Mouse (Mus musculus) small intestine, adult 2 months (tissue): ENCODE results near the gene Itga6. TPM values are rescaled to one million over a fixed set of nuclear protein-coding genes. Genes with fewer than 3 reads are reported as not detected.

Experiments
- H3K27ac ChIP-seq: fragments of 200-500 bp; 2 replicates; pipeline ENCODE4 v1.5.1; 2012; ENCODE audit warnings: low read depth, low read length, control low read depth, inconsistent platforms; ENCODE audit not compliant: insufficient read depth
- H3K27me3 ChIP-seq: fragments of 200-500 bp; 2 replicates; pipeline ENCODE4 v1.6.1; 2012; ENCODE audit warnings: mild to moderate bottlenecking, moderate library complexity, low read length, inconsistent platforms; ENCODE audit not compliant: control insufficient read depth, insufficient read depth
- H3K36me3 ChIP-seq: fragments of 200-500 bp; 2 replicates; pipeline ENCODE4 v1.6.1; 2012; ENCODE audit warnings: mild to moderate bottlenecking, low read length, control low read depth, inconsistent platforms; ENCODE audit not compliant: control insufficient read depth, insufficient read depth
- H3K4me1 ChIP-seq: fragments of 200-500 bp; 2 replicates; pipeline ENCODE4 v1.6.1; 2012; ENCODE audit warnings: low read length, inconsistent platforms, mixed read lengths; ENCODE audit not compliant: control insufficient read depth, insufficient read depth, insufficient read length
- H3K4me3 ChIP-seq: fragments of 200-500 bp; 2 replicates; pipeline ENCODE4 v1.5.1; 2012; ENCODE audit warnings: low read depth, mild to moderate bottlenecking, control low read depth, inconsistent platforms, low read length, moderate library complexity
- CTCF ChIP-seq: fragments of 200-500 bp; IDR thresholded peaks from 2 replicates; pipeline ENCODE4 v1.5.1; 2012; ENCODE audit warnings: low read depth, mild to moderate bottlenecking, control low read depth, inconsistent platforms, low read length, moderate library complexity, mixed read lengths; ENCODE audit not compliant: insufficient replicate concordance, insufficient read length; ENCODE audit errors: extremely low read depth
- POLR2A ChIP-seq: fragments of 200-500 bp; IDR thresholded peaks from 2 replicates; pipeline ENCODE4 v1.6.1; 2012; ENCODE audit warnings: low read depth, mild to moderate bottlenecking, control low read depth, inconsistent platforms, low read length, moderate library complexity
- WGBS: fragments of 180-500 bp; shearing (Covaris S2); methylation state at CpG from one replicate; pipeline ENCODE4 v1.1.7; 2018; 5-methylcytosine and 5-hydroxymethylcytosine counted together
- polyA plus RNA-seq: library from polyadenylated mRNA; depleted of rRNA; stranded (reverse); fragments of >200 nt; gene quantifications from 2 replicates; pipeline ENCODE4 v1.2.3, GENCODE M21; 2012

Itga6 gene
- polyA plus RNA-seq, 1 experiment = 49.8 TPM

- no peaks in the 10 kb centered on the region for H3K36me3 ChIP-seq
- peaks cover 9% of the 10 kb centered on the region; the same call in 1 of the 2 replicates for H3K4me1 ChIP-seq
- no peaks in the 10 kb centered on the region for H3K27me3 ChIP-seq
- H3K4me3 ChIP-seq = no peak overlapping the region
- TF ChIP-seq CTCF (no peak), POLR2A (no peak)
- 78% methylated on average over 6 of the region's 6 CpGs for WGBS
- no peak overlapping the region for H3K27ac ChIP-seq
Measured at GRCm38 (mm10) chr2:71724028-71724427, 21.4 kb upstream of the Itga6 start.

- Histone ChIP-seq H3K27ac (no peak overlapping the region), H3K4me3 (no peak overlapping the region), H3K4me1 (peaks cover 2% of the 10 kb centered on the region; the same call in 1 of the 2 replicates), H3K36me3 (no peaks in the 10 kb centered on the region), H3K27me3 (no peaks in the 10 kb centered on the region)
- WGBS = 86% methylated on average over 1 of the region's 1 CpGs
- TF ChIP-seq POLR2A (no peak), CTCF (no peak)
Measured at GRCm38 (mm10) chr2:71725446-71725845, 20.0 kb upstream of the Itga6 start.

- Histone ChIP-seq H3K27ac (no peak overlapping the region), H3K4me1 (peaks cover 4% of the 10 kb centered on the region; the same call in 1 of the 2 replicates), H3K4me3 (no peak overlapping the region), H3K36me3 (no peaks in the 10 kb centered on the region), H3K27me3 (no peaks in the 10 kb centered on the region)
- 86% methylated on average over 7 of the region's 7 CpGs for WGBS
- TF ChIP-seq POLR2A (no peak), CTCF (no peak)
Measured at GRCm38 (mm10) chr2:71726883-71727676, 18.3 kb upstream of the Itga6 start.

GRCm38 (mm10) chr2:71728341-71728740 is 17.1 kb upstream of the Itga6 start:
- no peak for TF ChIP-seq POLR2A
- no peak for TF ChIP-seq CTCF
- H3K4me1 ChIP-seq = peaks cover 4% of the 10 kb centered on the region; the same call in 1 of the 2 replicates
- 52% methylated on average over 7 of the region's 7 CpGs for WGBS
- no peak overlapping the region for H3K4me3 ChIP-seq
- H3K27me3 ChIP-seq = no peaks in the 10 kb centered on the region
- no peaks in the 10 kb centered on the region for H3K36me3 ChIP-seq
- H3K27ac ChIP-seq = no peak overlapping the region

GRCm38 (mm10) chr2:71728796-71729195 is 16.6 kb upstream of the Itga6 start:
- no peak overlapping the region for H3K27ac ChIP-seq
- H3K27me3 ChIP-seq = no peaks in the 10 kb centered on the region
- no peak for TF ChIP-seq POLR2A
- TF ChIP-seq CTCF = no peak
- 46% methylated on average over 5 of the region's 5 CpGs for WGBS
- H3K36me3 ChIP-seq = no peaks in the 10 kb centered on the region
- H3K4me3 ChIP-seq = no peak overlapping the region
- peaks cover 4% of the 10 kb centered on the region; the same call in 1 of the 2 replicates for H3K4me1 ChIP-seq

GRCm38 (mm10) chr2:71730623-71731612 is 14.5 kb upstream of the Itga6 start:
- WGBS = 72% methylated on average over 20 of the region's 20 CpGs

GRCm38 (mm10) chr2:71734792-71735392 is 10.5 kb upstream of the Itga6 start:
- Histone ChIP-seq H3K4me3 (no peak overlapping the region), H3K4me1 (peaks cover 5% of the 10 kb centered on the region; the same call in 1 of the 2 replicates), H3K27ac (no peak overlapping the region), H3K27me3 (no peaks in the 10 kb centered on the region), H3K36me3 (no peaks in the 10 kb centered on the region)
- TF ChIP-seq POLR2A = no peak
- no peak for TF ChIP-seq CTCF
- 75% methylated on average over 9 of the region's 9 CpGs for WGBS

More at GRCm38 (mm10) chr2:71730623-71731612, 14.5 kb upstream of the Itga6 start:
- no peaks in the 10 kb centered on the region for H3K36me3 ChIP-seq
- no peak for TF ChIP-seq POLR2A
- no peak for TF ChIP-seq CTCF
- H3K27ac ChIP-seq = no peak overlapping the region
- no peak overlapping the region for H3K4me3 ChIP-seq
- peaks cover 4% of the 10 kb centered on the region; the same call in 1 of the 2 replicates for H3K4me1 ChIP-seq
- H3K27me3 ChIP-seq = no peaks in the 10 kb centered on the region
